Mouse (Mus musculus) hindbrain, embryonic 15.5 days (tissue): Measurements from ENCODE around the gene Ppfia2. TPM values are rescaled to one million over a fixed set of nuclear protein-coding genes. Genes with fewer than 3 reads are reported as not detected.

Source experiments
- ATAC-seq: fragments of 200-750 bp; cut with Nextera tagmentation; 2 replicates; pipeline ENCODE4 v1.8.0; 2017; ENCODE audit warnings: low read depth, moderate number of reproducible peaks, moderate TSS enrichment; ENCODE audit not compliant: low FRiP score
- H3K27ac ChIP-seq: fragments of 300-500 bp; sonication (generic); replicated peaks from 2 replicates; pipeline ENCODE4 v1.5.1; 2015; ENCODE audit warnings: mild to moderate bottlenecking, inconsistent platforms
- H3K27me3 ChIP-seq: fragments of 300-500 bp; sonication (generic); 2 replicates; pipeline ENCODE4 v1.6.1; 2015; ENCODE audit warnings: control low read depth, inconsistent platforms
- H3K36me3 ChIP-seq: fragments of 300-500 bp; sonication (generic); 2 replicates; pipeline ENCODE4 v1.6.1; 2015; ENCODE audit warnings: control low read depth, inconsistent platforms
- H3K4me1 ChIP-seq: fragments of 300-500 bp; sonication (generic); replicated peaks from 2 replicates; pipeline ENCODE4 v1.6.1; 2015; ENCODE audit warnings: control low read depth, inconsistent platforms
- H3K4me2 ChIP-seq: fragments of 300-500 bp; sonication (generic); 2 replicates; pipeline ENCODE4 v1.6.1; 2015; ENCODE audit warnings: moderate library complexity, mild to moderate bottlenecking, inconsistent platforms
- H3K4me3 ChIP-seq: fragments of 300-500 bp; sonication (generic); 2 replicates; pipeline ENCODE4 v1.5.1; 2015; ENCODE audit warnings: mild to moderate bottlenecking, inconsistent platforms
- H3K9ac ChIP-seq: fragments of 300-500 bp; sonication (generic); 2 replicates; pipeline ENCODE4 v1.6.1; 2015; ENCODE audit warnings: inconsistent platforms
- H3K9me3 ChIP-seq: fragments of 300-500 bp; sonication (generic); 2 replicates; pipeline ENCODE4 v1.6.1; 2016; ENCODE audit warnings: control low read depth, inconsistent platforms
- WGBS: fragments of 180-500 bp; shearing (Covaris S2); methylation state at CpG from one replicate; pipeline ENCODE4 v1.1.7; 2015; 5-methylcytosine and 5-hydroxymethylcytosine counted together
- polyA plus RNA-seq: library from polyadenylated mRNA; unstranded; fragments of >200 nt; fragmentation: Nextera tagmentation; extraction: Ambion mirVana; gene quantifications from 2 replicates; pipeline ENCODE4 v1.2.1, GENCODE M21; 2015

Gene Ppfia2
- polyA plus RNA-seq, 1 experiment from 2014 or later: 30.3 TPM

DNA sequence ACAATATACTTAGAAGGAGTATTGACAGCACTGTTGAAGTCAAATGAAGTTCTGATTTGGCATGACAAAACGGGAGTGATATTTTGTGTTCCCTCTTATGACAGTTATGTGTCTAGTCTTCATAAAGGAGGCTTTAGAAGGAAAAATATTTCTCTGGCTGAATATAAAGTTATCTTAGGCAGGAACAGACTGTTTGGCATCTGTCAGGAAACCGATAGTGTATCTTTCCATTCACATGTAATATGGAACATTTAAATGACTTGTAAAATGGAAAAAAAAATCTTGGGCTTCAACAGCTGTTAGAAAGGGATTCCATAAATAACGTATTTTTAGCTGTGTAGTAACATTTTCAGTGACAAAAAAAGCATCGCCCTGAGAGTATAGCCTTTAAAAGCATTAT is 400.1 kb downstream of the Ppfia2 start:
- H3K36me3 ChIP-seq: peaks cover 7% of the 10 kb centered on the region; the same call in 1 of the 2 replicates
- no peaks in the 10 kb centered on the region for H3K27me3 ChIP-seq
- H3K4me3 ChIP-seq: no peak overlapping the region
- H3K4me2 ChIP-seq: no peak overlapping the region
- no peak overlapping the region for H3K27ac ChIP-seq
- 93% methylated on average over 4 of the region's 4 CpGs for WGBS
- no peak overlapping the region for H3K9ac ChIP-seq
- H3K9me3 ChIP-seq: no peaks in the 10 kb centered on the region
- ATAC-seq: no peak
- H3K4me1 ChIP-seq: no peaks in the 10 kb centered on the region

DNA sequence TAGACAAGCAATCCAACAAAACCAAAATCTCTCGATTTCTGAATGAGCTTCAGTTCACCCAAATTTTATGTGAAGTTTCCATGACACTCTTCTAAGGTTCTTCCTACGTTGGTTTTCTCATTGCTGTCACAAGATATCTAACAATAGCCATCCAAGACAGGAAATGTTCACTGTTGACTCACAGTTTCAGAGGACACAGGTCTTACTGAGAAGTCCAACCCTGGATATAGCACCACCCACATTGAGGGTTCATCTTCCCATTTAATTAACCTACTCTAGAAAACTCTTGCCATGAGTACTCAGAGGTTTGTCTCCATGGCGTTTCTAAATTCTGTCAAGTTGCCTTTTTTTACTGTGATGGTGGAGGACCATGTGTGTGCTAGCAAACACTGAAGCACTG is 401.7 kb downstream of the Ppfia2 start:
- WGBS: 86% methylated on average over 3 of the region's 3 CpGs

DNA sequence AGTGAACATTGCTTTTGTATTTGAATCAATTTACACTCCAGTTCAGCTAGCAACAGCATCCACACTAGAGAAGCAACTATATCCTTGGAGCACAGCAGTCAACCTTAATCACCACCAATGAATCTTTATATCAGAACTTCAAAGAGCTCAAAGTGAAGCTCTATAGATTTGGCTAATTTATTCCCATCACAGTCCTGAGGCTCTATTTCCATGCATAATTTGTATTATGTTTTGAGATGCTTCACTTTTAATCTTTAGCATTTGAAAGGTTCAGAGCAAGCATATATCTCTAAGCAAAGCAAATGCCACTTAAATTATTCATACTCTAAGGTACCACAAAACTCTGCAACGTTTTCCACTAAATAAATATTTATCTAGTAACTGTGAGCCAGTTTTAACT is 402.6 kb downstream of the Ppfia2 start:
- Histone ChIP-seq H3K27ac (no peak overlapping the region), H3K9me3 (no peaks in the 10 kb centered on the region), H3K27me3 (no peaks in the 10 kb centered on the region), H3K36me3 (peaks cover 7% of the 10 kb centered on the region; the same call in 1 of the 2 replicates), H3K9ac (no peak overlapping the region), H3K4me1 (no peaks in the 10 kb centered on the region), H3K4me2 (no peak overlapping the region), H3K4me3 (no peak overlapping the region)
- 31% methylated on average over 1 of the region's 1 CpGs for WGBS
- ATAC-seq: no peak

More for the DNA sequence above, 401.7 kb downstream of the Ppfia2 start:
- Histone ChIP-seq H3K4me2 (no peak overlapping the region), H3K9ac (no peak overlapping the region), H3K27ac (no peak overlapping the region), H3K4me1 (no peaks in the 10 kb centered on the region), H3K27me3 (no peaks in the 10 kb centered on the region), H3K9me3 (no peaks in the 10 kb centered on the region), H3K4me3 (no peak overlapping the region), H3K36me3 (peaks cover 7% of the 10 kb centered on the region; the same call in 1 of the 2 replicates)
- no peak for ATAC-seq

DNA sequence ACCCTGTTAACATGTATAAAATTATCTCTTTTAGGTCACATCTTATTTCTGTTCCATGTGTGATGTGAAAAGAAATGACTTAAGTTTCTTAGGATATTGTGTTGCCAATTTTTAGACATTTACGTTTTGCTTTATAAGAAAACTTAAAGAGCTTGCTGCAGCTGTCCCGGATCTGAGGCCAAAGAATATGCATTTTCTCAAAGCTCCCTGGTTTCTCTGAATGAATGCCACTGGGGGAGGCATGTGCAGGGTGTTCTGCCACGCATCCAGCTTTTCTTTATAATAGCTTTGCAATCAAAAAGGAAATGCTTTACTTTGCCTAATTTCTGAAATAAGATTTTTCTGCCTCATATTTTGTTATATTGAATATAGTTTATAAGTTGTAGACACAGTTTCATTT is 411.2 kb downstream of the Ppfia2 start:
- Histone ChIP-seq H3K4me2 (no peak overlapping the region), H3K9ac (no peak overlapping the region), H3K9me3 (no peaks in the 10 kb centered on the region), H3K4me3 (no peak overlapping the region), H3K27me3 (no peaks in the 10 kb centered on the region), H3K27ac (no peak overlapping the region), H3K36me3 (no peaks in the 10 kb centered on the region), H3K4me1 (no peaks in the 10 kb centered on the region)
- no peak for ATAC-seq
- WGBS: 35% methylated on average over 3 of the region's 3 CpGs

DNA sequence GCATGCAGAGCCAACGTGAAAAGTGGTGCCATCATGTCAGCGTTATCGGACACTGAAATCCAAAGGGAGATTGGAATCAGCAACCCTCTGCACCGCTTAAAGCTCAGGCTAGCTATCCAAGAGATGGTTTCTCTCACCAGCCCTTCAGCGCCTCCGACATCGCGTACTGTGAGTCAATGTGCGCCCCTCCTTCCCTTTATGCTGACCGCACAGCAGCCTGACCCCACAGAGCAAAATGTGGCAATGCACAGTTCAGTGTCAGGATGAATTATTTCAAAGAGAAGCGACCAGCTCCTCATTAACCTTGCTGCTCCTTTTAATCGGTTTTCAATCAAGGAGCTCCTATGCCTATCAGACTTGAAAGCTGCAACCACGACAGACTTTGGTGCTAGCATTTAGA is 426.2 kb downstream of the Ppfia2 start:
- Histone ChIP-seq H3K27ac (no peak overlapping the region), H3K9ac (no peak overlapping the region), H3K4me1 (no peaks in the 10 kb centered on the region), H3K27me3 (no peaks in the 10 kb centered on the region), H3K4me2 (no peak overlapping the region), H3K4me3 (no peak overlapping the region), H3K36me3 (peaks cover 4% of the 10 kb centered on the region), H3K9me3 (no peaks in the 10 kb centered on the region)
- ATAC-seq: no peak
- 31% methylated on average over 13 of the region's 13 CpGs for whole genome bisulfite sequencing

DNA sequence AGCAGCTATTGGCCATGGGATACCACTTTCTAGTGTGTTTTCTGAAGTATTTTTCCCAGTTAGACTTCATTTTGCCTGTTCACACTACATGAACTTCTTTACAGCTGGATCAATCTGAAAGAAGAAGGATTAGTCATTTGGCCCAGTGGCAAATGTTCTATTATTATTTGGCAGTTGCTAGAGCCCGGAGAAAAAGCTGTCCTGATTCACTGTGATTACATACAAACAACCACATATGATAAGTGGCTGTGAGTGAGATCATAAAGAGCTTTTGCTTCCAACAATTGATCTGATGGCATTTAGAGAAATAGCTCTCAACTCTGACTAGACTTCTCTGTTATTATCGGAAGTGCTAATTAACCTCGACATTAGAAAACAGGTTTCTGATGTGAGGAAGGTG is 440.0 kb downstream of the Ppfia2 start:
- Histone ChIP-seq H3K9me3 (no peaks in the 10 kb centered on the region), H3K4me2 (no peak overlapping the region), H3K4me3 (no peak overlapping the region), H3K36me3 (peaks cover 9% of the 10 kb centered on the region), H3K4me1 (no peaks in the 10 kb centered on the region), H3K9ac (no peak overlapping the region), H3K27me3 (no peaks in the 10 kb centered on the region), H3K27ac (no peak overlapping the region)
- ATAC-seq: no peak
- 62% methylated on average over 3 of the region's 3 CpGs for WGBS

DNA sequence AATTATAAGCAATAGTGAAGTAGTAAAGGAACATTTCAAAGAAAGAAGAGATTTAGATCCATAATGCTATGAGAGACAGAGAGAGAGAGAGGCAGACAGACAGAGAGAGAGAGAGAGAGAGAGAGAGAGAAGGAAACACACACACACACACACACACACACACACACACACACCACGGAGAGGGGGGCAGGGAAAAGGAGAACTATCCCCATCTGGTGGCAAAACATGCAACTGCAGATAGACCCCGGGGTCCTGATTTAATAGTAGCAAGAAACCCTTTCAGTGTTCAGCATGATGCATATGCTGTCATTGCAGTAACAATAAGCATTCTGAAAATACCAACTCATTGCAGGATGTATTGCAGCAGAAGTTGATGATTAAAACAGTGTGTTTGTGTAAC is 442.9 kb downstream of the Ppfia2 start:
- no peak overlapping the region for H3K27ac ChIP-seq

DNA sequence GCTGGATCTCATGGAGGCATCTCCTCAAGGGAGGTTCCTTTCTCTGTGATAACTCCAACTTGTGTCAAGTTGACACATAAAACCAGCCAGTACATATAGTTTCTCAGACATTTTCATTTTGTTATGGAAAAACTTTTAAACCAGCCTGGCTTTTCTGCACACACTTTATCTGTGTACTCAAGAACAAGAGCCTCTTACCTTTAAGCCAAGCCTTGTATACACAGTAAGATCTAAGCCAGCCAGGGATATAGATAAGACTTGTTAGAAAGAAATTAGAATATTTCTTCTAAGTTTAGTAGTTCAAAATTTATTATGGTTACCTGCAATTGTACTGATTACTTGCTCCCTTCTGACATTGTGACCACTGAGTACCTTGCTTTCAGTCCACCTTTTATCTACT is 444.1 kb downstream of the Ppfia2 start:
- no peaks in the 10 kb centered on the region for H3K27me3 ChIP-seq

More for the DNA sequence above, 442.9 kb downstream of the Ppfia2 start:
- peaks cover 9% of the 10 kb centered on the region for H3K36me3 ChIP-seq
- no peaks in the 10 kb centered on the region for H3K4me1 ChIP-seq
- 26% methylated on average over 2 of the region's 2 CpGs for WGBS
- no peak overlapping the region for H3K4me2 ChIP-seq
- no peak overlapping the region for H3K4me3 ChIP-seq
- no peaks in the 10 kb centered on the region for H3K9me3 ChIP-seq
- ATAC-seq: no peak
- H3K27me3 ChIP-seq: no peaks in the 10 kb centered on the region
- no peak overlapping the region for H3K9ac ChIP-seq

DNA sequence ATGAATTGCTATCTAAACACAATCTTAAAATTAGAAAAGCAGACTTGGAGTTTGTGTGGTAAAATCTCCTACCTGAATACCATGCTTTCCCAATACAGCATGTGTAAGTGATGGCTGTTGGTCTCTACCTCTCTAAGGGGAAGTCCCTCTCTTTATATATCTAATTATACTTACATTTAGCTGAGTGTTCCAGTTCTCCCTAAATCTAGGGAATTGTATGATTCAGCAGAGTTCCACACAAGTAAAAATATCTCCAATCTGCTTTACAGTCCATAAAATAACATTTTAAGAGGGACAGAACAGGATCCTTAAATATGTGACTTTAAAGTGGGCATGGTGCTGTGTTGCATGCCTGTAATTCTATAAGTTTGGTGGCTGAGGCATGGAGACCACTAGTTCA is 444.7 kb downstream of the Ppfia2 start:
- Histone ChIP-seq H3K4me3 (no peak overlapping the region), H3K9me3 (no peaks in the 10 kb centered on the region), H3K4me1 (no peaks in the 10 kb centered on the region), H3K9ac (no peak overlapping the region), H3K27ac (no peak overlapping the region), H3K27me3 (no peaks in the 10 kb centered on the region), H3K4me2 (no peak overlapping the region), H3K36me3 (peaks cover 5% of the 10 kb centered on the region)
- ATAC-seq: no peak

More for the DNA sequence above, 444.1 kb downstream of the Ppfia2 start:
- H3K27ac ChIP-seq: no peak overlapping the region
- H3K9me3 ChIP-seq: no peaks in the 10 kb centered on the region
- no peak overlapping the region for H3K9ac ChIP-seq
- peaks cover 5% of the 10 kb centered on the region for H3K36me3 ChIP-seq
- H3K4me1 ChIP-seq: no peaks in the 10 kb centered on the region
- no peak for ATAC-seq
- no peak overlapping the region for H3K4me3 ChIP-seq
- no peak overlapping the region for H3K4me2 ChIP-seq

DNA sequence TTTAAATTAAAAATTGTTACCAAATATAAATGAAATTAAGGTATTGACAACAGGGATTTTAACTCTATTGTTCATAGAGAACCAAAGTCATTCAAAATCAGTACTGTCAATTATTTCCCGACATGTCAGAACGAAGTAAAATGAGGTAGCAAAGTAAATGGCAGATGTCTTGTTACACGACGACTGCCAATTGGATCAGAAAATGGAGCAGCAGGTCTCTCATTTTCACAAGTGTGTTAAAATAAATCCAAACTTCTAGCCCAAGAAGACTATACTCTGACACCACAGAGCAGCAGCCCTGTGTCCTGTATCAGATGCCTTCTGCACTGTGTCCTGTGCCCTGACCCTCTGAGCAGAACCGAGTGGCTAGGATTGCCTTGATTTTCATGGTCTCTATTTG is 454.2 kb downstream of the Ppfia2 start:
- H3K27me3 ChIP-seq: no peaks in the 10 kb centered on the region
- H3K4me2 ChIP-seq: no peak overlapping the region
- peaks cover 6% of the 10 kb centered on the region for H3K36me3 ChIP-seq
- WGBS: 85% methylated on average over 5 of the region's 5 CpGs
- ATAC-seq: no peak
- H3K9ac ChIP-seq: no peak overlapping the region
- no peak overlapping the region for H3K27ac ChIP-seq
- no peaks in the 10 kb centered on the region for H3K4me1 ChIP-seq
- H3K4me3 ChIP-seq: no peak overlapping the region
- no peaks in the 10 kb centered on the region for H3K9me3 ChIP-seq

DNA sequence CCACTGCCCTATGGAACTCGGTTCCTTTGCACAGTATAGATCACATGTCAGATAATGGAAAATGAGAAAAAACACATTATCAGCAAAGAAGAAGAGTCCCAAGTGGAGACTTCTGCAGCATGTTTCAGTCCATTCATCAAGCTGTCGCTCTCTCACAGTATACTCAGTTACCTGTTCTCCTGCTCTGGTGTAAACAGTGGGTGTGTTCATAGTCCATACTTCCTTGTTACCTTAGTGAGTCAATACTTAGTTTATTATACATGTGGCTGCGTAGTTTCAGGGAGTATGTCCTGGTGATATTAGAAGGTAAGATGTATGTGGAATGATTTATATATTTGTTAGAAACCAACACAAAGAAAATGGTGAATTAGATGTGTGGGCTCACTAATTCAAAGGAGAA is 454.7 kb downstream of the Ppfia2 start:
- ATAC-seq: 0 out of 2 replicates have a peak, but pooled peaks have one; percentile 23
- peaks cover 6% of the 10 kb centered on the region for H3K36me3 ChIP-seq
- H3K9ac ChIP-seq: no peak overlapping the region
- H3K27ac ChIP-seq: no peak overlapping the region
- H3K4me1 ChIP-seq: no peaks in the 10 kb centered on the region
- H3K4me3 ChIP-seq: no peak overlapping the region
- WGBS: 89% methylated on average over 3 of the region's 3 CpGs
- no peak overlapping the region for H3K4me2 ChIP-seq
- no peaks in the 10 kb centered on the region for H3K27me3 ChIP-seq
- no peaks in the 10 kb centered on the region for H3K9me3 ChIP-seq

DNA sequence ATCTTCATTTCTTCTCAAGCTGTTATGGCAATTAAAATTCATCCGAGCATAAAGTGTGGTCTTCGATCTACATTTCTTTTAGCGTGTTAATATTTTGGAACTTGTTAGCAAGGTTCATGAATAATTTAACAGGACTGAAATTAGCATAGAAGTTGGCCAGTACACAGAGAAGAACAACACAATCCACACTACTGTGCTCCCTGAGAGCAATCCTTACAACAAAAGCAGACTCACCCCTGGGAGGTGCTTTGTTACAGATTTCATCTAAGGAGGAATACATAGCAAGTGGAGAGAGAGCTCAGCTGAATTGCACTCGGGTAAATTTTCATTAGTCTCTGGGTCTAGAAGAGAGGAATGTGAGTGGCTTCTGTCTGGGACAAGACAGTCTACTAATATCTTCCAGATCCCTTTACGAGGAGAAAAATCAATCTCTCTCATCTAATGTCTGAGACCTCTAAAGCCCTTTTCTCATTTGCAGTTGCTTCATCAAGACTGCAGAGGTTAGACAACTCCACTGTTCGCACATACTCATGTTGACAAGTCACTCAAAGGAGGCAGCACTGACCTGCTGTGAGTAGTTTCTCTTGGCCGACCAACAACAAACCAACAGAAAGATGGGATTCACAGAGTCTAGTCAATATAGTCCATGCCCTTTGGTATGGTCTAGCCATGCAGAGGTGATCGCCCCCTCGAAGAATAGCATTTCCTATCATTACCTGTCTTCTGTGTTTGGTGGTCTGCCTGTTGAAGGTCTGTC is 458.6 kb downstream of the Ppfia2 start:
- Histone ChIP-seq H3K4me1 (peaks cover 3% of the 10 kb centered on the region; the same call in 1 of the 2 replicates), H3K9me3 (no peaks in the 10 kb centered on the region), H3K36me3 (peaks cover 6% of the 10 kb centered on the region), H3K4me3 (no peak overlapping the region), H3K27me3 (no peaks in the 10 kb centered on the region), H3K4me2 (no peak overlapping the region), H3K9ac (no peak overlapping the region), H3K27ac (no peak overlapping the region)
- 33% methylated on average over 9 of the region's 9 CpGs for WGBS
- ATAC-seq: no peak; the same call in 1 of the 2 replicates
